Mouse (Mus musculus): ENCODE results near the gene Nat9. TPM values are rescaled to one million over a fixed set of nuclear protein-coding genes. Genes with fewer than 3 reads are reported as not detected.

The Nat9 gene
- polyA plus RNA-seq, 2 experiments = 7.7 to 8.2 TPM

- no peak overlapping the region; the same call in 1 of the 2 replicates for H3K27ac ChIP-seq
- H3K36me3 ChIP-seq (replicated peaks; ENCODE audit: control insufficient read depth, insufficient read depth, low read depth) = no peaks in the 10 kb centered on the region
- TF ChIP-seq CTCF (IDR thresholded peaks at IDR 0.05; ENCODE audit: low read depth) (no peak), EP300 (IDR thresholded peaks at IDR 0.05; ENCODE audit: low read depth) (no peak)
- peak overlapping the region; percentile 18; the same call in 1 of the 2 replicates for H3K4me2 ChIP-seq (ENCODE audit: low read depth)
- ATAC-seq (ENCODE audit: insufficient read depth) (no peak), DNase-seq (ENCODE audit: low read depth in 3 of 3, low spot score in 3 of 3) (no peak)
- H3K9me3 ChIP-seq (ENCODE audit: control insufficient read depth, low read length) = no peaks in the 10 kb centered on the region
- no peak overlapping the region for H3K4me3 ChIP-seq (ENCODE audit: insufficient read depth in 1 of 2, low read depth in 2 of 2, low read length in 2 of 2)
- no peak overlapping the region for H3K9ac ChIP-seq (replicated peaks)
- peaks cover 12 to 22% of the 10 kb centered on the region in 2 experiments for H3K4me1 ChIP-seq (replicated peaks; ENCODE audit: control insufficient read depth in 2 of 2, insufficient read depth in 2 of 2, low read length in 1 of 2)
- 9% methylated on average over 9 of the region's 9 CpGs for WGBS (ENCODE audit: insufficient replicate concordance)
- H3K27me3 ChIP-seq (ENCODE audit: control insufficient read depth, insufficient read depth, low read length) = peaks cover 5% of the 10 kb centered on the region
These were observed 26.0 kb downstream of the Nat9 start for GRCm38 (mm10) chr11:115161578-115162204.

GRCm38 (mm10) chr11:115160883-115161577, 26.6 kb downstream of the Nat9 start:
- peaks cover 12 to 22% of the 10 kb centered on the region in 2 experiments for H3K4me1 ChIP-seq (replicated peaks; ENCODE audit: control insufficient read depth in 2 of 2, insufficient read depth in 2 of 2, low read length in 1 of 2)
- peak in 1 of 3 experiments; percentile 61 for DNase-seq (ENCODE audit: low read depth in 3 of 3, low spot score in 3 of 3)
- H3K9ac ChIP-seq (replicated peaks) = no peak overlapping the region

GRCm38 (mm10) chr11:115160016-115160797, 27.5 kb downstream of the Nat9 start:
- no peaks in the 10 kb centered on the region for H3K36me3 ChIP-seq (replicated peaks; ENCODE audit: control insufficient read depth, insufficient read depth, low read depth)
- H3K27me3 ChIP-seq (ENCODE audit: control insufficient read depth, insufficient read depth, low read length) = peaks cover 5% of the 10 kb centered on the region
- H3K9ac ChIP-seq (replicated peaks) = no peak overlapping the region
- H3K27ac ChIP-seq = no peak overlapping the region
- WGBS (ENCODE audit: insufficient replicate concordance) = 52% methylated on average over 11 of the region's 11 CpGs
- H3K4me2 ChIP-seq (ENCODE audit: low read depth) = no peak overlapping the region
- DNase-seq (ENCODE audit: low read depth in 3 of 3, low spot score in 3 of 3) (no peak), ATAC-seq (ENCODE audit: insufficient read depth) (no peak)
- peaks cover 12 to 22% of the 10 kb centered on the region in 2 experiments for H3K4me1 ChIP-seq (replicated peaks; ENCODE audit: control insufficient read depth in 2 of 2, insufficient read depth in 2 of 2, low read length in 1 of 2)
- no peak overlapping the region for H3K4me3 ChIP-seq (ENCODE audit: insufficient read depth in 1 of 2, low read depth in 2 of 2, low read length in 2 of 2)
- no peaks in the 10 kb centered on the region for H3K9me3 ChIP-seq (ENCODE audit: control insufficient read depth, low read length)
- peak; percentile 93 for TF ChIP-seq CTCF (IDR thresholded peaks at IDR 0.05; ENCODE audit: low read depth)
- no peak for TF ChIP-seq EP300 (IDR thresholded peaks at IDR 0.05; ENCODE audit: low read depth)

More at GRCm38 (mm10) chr11:115160883-115161577, 26.6 kb downstream of the Nat9 start:
- Histone ChIP-seq H3K27ac (no peak overlapping the region), H3K4me2 (ENCODE audit: low read depth) (peak overlapping the region; percentile 18; the same call in 1 of the 2 replicates), H3K36me3 (replicated peaks; ENCODE audit: control insufficient read depth, insufficient read depth, low read depth) (no peaks in the 10 kb centered on the region), H3K27me3 (ENCODE audit: control insufficient read depth, insufficient read depth, low read length) (peaks cover 5% of the 10 kb centered on the region), H3K4me3 (ENCODE audit: insufficient read depth in 1 of 2, low read depth in 2 of 2, low read length in 2 of 2) (no peak overlapping the region), H3K9me3 (ENCODE audit: control insufficient read depth, low read length) (no peaks in the 10 kb centered on the region)
- no peak for ATAC-seq (ENCODE audit: insufficient read depth)
- WGBS (ENCODE audit: insufficient replicate concordance) = 20% methylated on average over 10 of the region's 10 CpGs
- TF ChIP-seq CTCF (IDR thresholded peaks at IDR 0.05; ENCODE audit: low read depth) (peak; percentile 94), EP300 (IDR thresholded peaks at IDR 0.05; ENCODE audit: low read depth) (no peak)

- Histone ChIP-seq H3K9ac (replicated peaks) (no peak overlapping the region), H3K4me1 (replicated peaks; ENCODE audit: control insufficient read depth in 2 of 2, insufficient read depth in 2 of 2, low read length in 1 of 2) (peaks cover 12 to 16% of the 10 kb centered on the region in 2 experiments)
- TF ChIP-seq EP300 (IDR thresholded peaks at IDR 0.05; ENCODE audit: low read depth) (no peak), CTCF (IDR thresholded peaks at IDR 0.05; ENCODE audit: low read depth) (no peak)
These were observed 29.5 kb downstream of the Nat9 start for GRCm38 (mm10) chr11:115157933-115158719.

More at GRCm38 (mm10) chr11:115157933-115158719, 29.5 kb downstream of the Nat9 start:
- 8% methylated on average over 12 of the region's 12 CpGs for WGBS (ENCODE audit: insufficient replicate concordance)
- H3K9me3 ChIP-seq (ENCODE audit: control insufficient read depth, low read length) = no peaks in the 10 kb centered on the region
- H3K36me3 ChIP-seq (replicated peaks; ENCODE audit: control insufficient read depth, insufficient read depth, low read depth) = no peaks in the 10 kb centered on the region
- DNase-seq (ENCODE audit: low read depth in 3 of 3, low spot score in 3 of 3) (no peak), ATAC-seq (ENCODE audit: insufficient read depth) (no peak)
- H3K27ac ChIP-seq = no peak overlapping the region
- H3K4me3 ChIP-seq (ENCODE audit: insufficient read depth in 1 of 2, low read depth in 2 of 2, low read length in 2 of 2) = no peak overlapping the region
- no peaks in the 10 kb centered on the region for H3K27me3 ChIP-seq (ENCODE audit: control insufficient read depth, insufficient read depth, low read length)
- H3K4me2 ChIP-seq (ENCODE audit: low read depth) = peak overlapping the region; percentile 6

Measured in liver, embryonic 14.5 days (tissue).